Mouse (Mus musculus) layer of hippocampus, postnatal 14 days (tissue): ENCODE measurements around the gene Galnt18. TPM values are rescaled to one million over a fixed set of nuclear protein-coding genes. Genes with fewer than 3 reads are reported as not detected.

ENCODE experiments used
- DNase-seq, 2 experiments: peaks; one replicate each; pipeline ENCODE4 v3.0.0; 2021 to 2022; ENCODE audit warnings: low spot score in 2 of 2, mixed read lengths in 1 of 2
- long read RNA-seq, 2 experiments: library from polyadenylated mRNA; stranded (forward); transcript quantifications; one replicate each; pipeline ENCODE4 v2.0.0; 2021
- total RNA-seq, 2 experiments: library from RNA; stranded (reverse); gene quantifications; 2 replicates each; pipeline ENCODE4 v1.2.3; 2021

The Galnt18 gene
- total RNA-seq, result 10 to 100 TPM; 64.1 to 69.5 TPM
- long read RNA-seq, experiment 1, transcript Galnt18-202 (11 exons, 2,530 nt), result major isoform, 102 of 133 reads
- long read RNA-seq, experiment 1, partial matches to known transcripts, result 4 of 133 reads
- long read RNA-seq, experiment 1, other reads (novel, unspliced or antisense), result 27 of 133 reads
- long read RNA-seq, experiment 2, transcript Galnt18-202 (11 exons, 2,530 nt), result major isoform, 72 of 129 reads
- long read RNA-seq, experiment 2, partial matches to known transcripts, result 6 of 129 reads
- long read RNA-seq, experiment 2, other reads (novel, unspliced or antisense), result 51 of 129 reads

GRCm38 (mm10) chr7:111779504-111780242, at the start of gene Galnt18:
Gene Galnt18, minus strand, starts transcription at chr7:111779977.
- peak; percentile 87 to 95 for DNase-seq

GRCm38 (mm10) chr7:111827337-111827736, 47.6 kb upstream of the Galnt18 start:
- DNase-seq, result no peak

- no peak for DNase-seq
These were observed 33.3 kb upstream of the Galnt18 start for GRCm38 (mm10) chr7:111813093-111813492.

GRCm38 (mm10) chr7:111811036-111811435, 31.3 kb upstream of the Galnt18 start:
- DNase-seq, result no peak

- no peak for DNase-seq
These were observed 30.0 kb upstream of the Galnt18 start for GRCm38 (mm10) chr7:111809796-111810195.

- no peak for DNase-seq
These were observed 26.3 kb upstream of the Galnt18 start for GRCm38 (mm10) chr7:111806083-111806482.

GRCm38 (mm10) chr7:111804646-111805045, 24.9 kb upstream of the Galnt18 start:
- DNase-seq, result no peak

- no peak for DNase-seq
These were observed 21.0 kb upstream of the Galnt18 start for GRCm38 (mm10) chr7:111800785-111801184.

GRCm38 (mm10) chr7:111800120-111800519, 20.3 kb upstream of the Galnt18 start:
- DNase-seq, result peak in 1 of 2 experiments; percentile 48

- DNase-seq, result no peak
These were observed 19.2 kb upstream of the Galnt18 start for GRCm38 (mm10) chr7:111799021-111799420.

GRCm38 (mm10) chr7:111797337-111798010, 17.7 kb upstream of the Galnt18 start:
- DNase-seq, result no peak

- no peak for DNase-seq
These were observed 15.3 kb upstream of the Galnt18 start for GRCm38 (mm10) chr7:111795059-111795458.

GRCm38 (mm10) chr7:111792154-111792553, 12.4 kb upstream of the Galnt18 start:
- DNase-seq, result no peak

GRCm38 (mm10) chr7:111791347-111791746, 11.6 kb upstream of the Galnt18 start:
- DNase-seq, result no peak

- no peak for DNase-seq
These were observed 8.1 kb upstream of the Galnt18 start for GRCm38 (mm10) chr7:111787921-111788320.

- DNase-seq, result peak; percentile 69 to 85
These were observed 5.7 kb upstream of the Galnt18 start for GRCm38 (mm10) chr7:111785478-111785877.

GRCm38 (mm10) chr7:111782126-111782525, 2.3 kb upstream of the Galnt18 start:
- peak; percentile 73 to 82 for DNase-seq

- no peak for DNase-seq
These were observed 1.5 kb upstream of the Galnt18 start for GRCm38 (mm10) chr7:111781316-111781715.

- peak; percentile 40 to 42 for DNase-seq
These were observed 831 bp downstream of the Galnt18 start for GRCm38 (mm10) chr7:111778789-111779503.

GRCm38 (mm10) chr7:111778212-111778611, 1.6 kb downstream of the Galnt18 start:
- no peak for DNase-seq

- no peak for DNase-seq
These were observed 2.6 kb downstream of the Galnt18 start for GRCm38 (mm10) chr7:111777186-111777585.
